29 mouse cellular contexts compared by ENCODE assay signal in the genomic region with DNA sequence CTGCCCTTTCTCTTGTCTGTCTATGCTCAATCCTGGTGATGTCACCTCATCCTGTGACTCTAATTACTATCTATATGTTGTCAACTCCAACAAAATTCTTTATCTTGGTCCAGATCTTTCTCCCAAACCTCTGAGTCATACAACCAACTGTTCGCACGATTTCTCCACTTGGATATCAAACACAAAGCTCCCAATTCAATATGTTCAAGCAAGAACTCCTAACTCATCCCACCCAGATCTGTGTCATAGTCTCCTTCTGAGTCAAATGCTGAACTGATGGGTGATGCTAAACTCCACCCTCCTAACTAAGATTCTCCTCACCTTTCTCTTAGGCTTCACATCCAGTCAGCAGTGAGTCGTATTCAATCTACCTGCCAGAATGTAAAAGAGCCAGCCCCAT.
A peak's percentile ranks its signal among the peaks of the same experiment; 100 is the strongest.
DNase-seq lines count a peak whose midpoint lies in the region; ATAC-seq and TF ChIP-seq lines count a peak whose summit lies in the region.
"Had no signal": no experiment of that assay in that cellular context is flagged by ENCODE, and none has a peak within 500 bp of the region (broad histone marks: within the 10 kb centered on the region; RNA-seq: fewer than 3 reads in every experiment).

No protein-coding gene starts in this region.

- H3K79me2 ChIP-seq in CH12.LX (replicated peaks; ENCODE audit: control insufficient read depth, extremely low read depth, insufficient read depth, poor library complexity, severe bottlenecking), result peaks cover 8% of the 10 kb centered on the region; the same call in 1 of the 2 replicates

- peak overlapping the region; percentile 16; the same call in 1 of the 2 replicates for H3K27ac ChIP-seq in CH12.LX (ENCODE audit: insufficient read depth, low read depth)
- H3K27ac ChIP-seq: embryonic facial prominence, embryonic 13.5 days; forebrain, embryonic 10.5 days; gastrocnemius, adult 2 months; hindbrain, embryonic 15.5 days; kidney, embryonic 15.5 days; liver, embryonic 13.5 days; macrophage had no signal

- in situ Hi-C loops in CH12.LX (cut with MboI; ENCODE audit: low pct_ligation_motif_present, low pct_unique_long_range_greater_than_20kb, low sequenced_read_pairs), result no loop called here

- no peak for TF ChIP-seq RAD21 in CH12.LX (IDR thresholded peaks at IDR 0.05; ENCODE audit: low read depth, low read length)

- H3K9ac ChIP-seq in CH12.LX (ENCODE audit: insufficient read depth, low read depth), result no peak overlapping the region
- H3K9ac ChIP-seq: embryonic facial prominence, embryonic 13.5 days; forebrain, postnatal 0 days; heart, embryonic 12.5 days; hindbrain, embryonic 15.5 days; kidney, embryonic 15.5 days; liver, embryonic 13.5 days; midbrain, embryonic 13.5 days; neural tube, embryonic 13.5 days had no signal

- TF ChIP-seq EP300 in CH12.LX (IDR thresholded peaks at IDR 0.05; ENCODE audit: low read length), result no peak

- TF ChIP-seq CTCF in CH12.LX (conservative IDR thresholded peaks at IDR 0.05 in 1 of 2, IDR thresholded peaks at IDR 0.05 in 1 of 2; ENCODE audit: low read depth in 2 of 2, low read length in 2 of 2), result no peak

- TF ChIP-seq POLR2A in CH12.LX (IDR thresholded peaks at IDR 0.05; ENCODE audit: low read depth, low read length), result no peak

- no peak overlapping the region for H3K4me3 ChIP-seq in CH12.LX (replicated peaks in 1 of 3; ENCODE audit: low read depth in 2 of 3, low read length in 2 of 3, poor library complexity in 1 of 3)
- H3K4me3 ChIP-seq: embryonic facial prominence, embryonic 13.5 days; forebrain, embryonic 10.5 days; gastrocnemius, adult 2 months; heart, embryonic 12.5 days; hindbrain, embryonic 15.5 days; kidney, embryonic 15.5 days; liver, embryonic 13.5 days; midbrain, embryonic 13.5 days; neural tube, embryonic 13.5 days had no signal

- peak; percentile 76 for ATAC-seq in frontal cortex, adult (ENCODE audit: low TSS enrichment)
- ATAC-seq: midbrain, embryonic 13.5 days; Patski had no signal

- peaks cover 3% of the 10 kb centered on the region for H3K9me3 ChIP-seq in CH12.LX (replicated peaks; ENCODE audit: low read length)
- H3K9me3 ChIP-seq: embryonic facial prominence, embryonic 13.5 days; forebrain, embryonic 10.5 days; heart, embryonic 12.5 days; hindbrain, embryonic 15.5 days; kidney, embryonic 15.5 days; liver, embryonic 13.5 days; midbrain, embryonic 13.5 days; neural tube, embryonic 13.5 days had no signal

- H3K36me3 ChIP-seq in CH12.LX (replicated peaks in 1 of 2; ENCODE audit: control insufficient read depth in 1 of 2, insufficient read depth in 1 of 2, low read length in 1 of 2), result peaks cover 0 to 14% of the 10 kb centered on the region in 2 experiments
- H3K36me3 ChIP-seq: embryonic facial prominence, embryonic 13.5 days; forebrain, embryonic 10.5 days; heart, embryonic 12.5 days; hindbrain, embryonic 15.5 days; kidney, embryonic 15.5 days; liver, embryonic 13.5 days; midbrain, embryonic 13.5 days; neural tube, embryonic 13.5 days had no signal

- no peak overlapping the region for H3K4me2 ChIP-seq in CH12.LX (ENCODE audit: insufficient read depth, low read depth, poor library complexity, severe bottlenecking)
- H3K4me2 ChIP-seq: embryonic facial prominence, embryonic 13.5 days; heart, embryonic 12.5 days; hindbrain, embryonic 15.5 days; kidney, embryonic 15.5 days; liver, embryonic 13.5 days; midbrain, embryonic 13.5 days; neural tube, embryonic 13.5 days had no signal

- no peaks in the 10 kb centered on the region for H3K27me3 ChIP-seq in CH12.LX (replicated peaks)
- H3K27me3 ChIP-seq: embryonic facial prominence, embryonic 13.5 days; heart, embryonic 12.5 days; hindbrain, embryonic 15.5 days; kidney, embryonic 15.5 days; liver, embryonic 13.5 days; midbrain, embryonic 13.5 days; neural tube, embryonic 13.5 days had no signal

- no peak for DNase-seq in frontal cortex, postnatal 14 days (ENCODE audit: low spot score in 2 of 2)
- DNase-seq in layer of hippocampus, adult 9-11 months, result peak; percentile 35
- DNase-seq in layer of hippocampus, postnatal 14 days (ENCODE audit: low spot score in 2 of 2), result no peak
- DNase-seq in CH12.LX (ENCODE audit: extremely low read depth), result no peak
- DNase-seq in right cerebral cortex, postnatal 25 days, result peak; percentile 24
- no peak for DNase-seq in retina, postnatal 1 day
- DNase-seq: adrenal gland, postnatal 14 days; cerebellum, adult 11-12 months; gastrocnemius, adult 2 months; gastrocnemius, postnatal 36 days; heart, adult 18-20 months; kidney, adult 18-20 months; kidney, postnatal 25 days; left cerebral cortex, postnatal 4 days; liver, embryonic 13.5 days; lung, adult 2 months; lung, postnatal 10 days; spleen, adult 18-20 months had no signal

- peaks cover 25 to 49% of the 10 kb centered on the region in 2 experiments for H3K4me1 ChIP-seq in CH12.LX (ENCODE audit: control insufficient read depth in 1 of 2, insufficient read depth in 2 of 2)
- H3K4me1 ChIP-seq: embryonic facial prominence, embryonic 13.5 days; kidney, embryonic 15.5 days; liver, embryonic 13.5 days; neural tube, embryonic 13.5 days had no signal

- dilution Hi-C loops in CH12.LX (cut with MboI; ENCODE audit: extremely low pct_ligation_motif_present, extremely low pct_unique_long_range_greater_than_20kb, low sequenced_read_pairs), result no loop called here

TF ChIP-seq in CH12.LX, 34 proteins besides CTCF, POLR2A, EP300 and RAD21:
- TF ChIP-seq MYC (IDR thresholded peaks at IDR 0.05; ENCODE audit: low read depth, low read length) (no peak), ZC3H11A (IDR thresholded peaks at IDR 0.05; ENCODE audit: low read depth, low read length) (no peak), MAZ (IDR thresholded peaks at IDR 0.05; ENCODE audit: low read depth, low read length) (no peak), SMC3 (IDR thresholded peaks at IDR 0.05; ENCODE audit: low read depth, low read length) (no peak), PAX5 (IDR thresholded peaks at IDR 0.05; ENCODE audit: low read length) (no peak), POLR2AphosphoS2 (IDR thresholded peaks at IDR 0.05; ENCODE audit: low read depth, low read length) (no peak), MAFK (IDR thresholded peaks at IDR 0.05; ENCODE audit: insufficient replicate concordance, low read length) (no peak)

Comparison
In these comparisons a context has a peak if more than half of its experiments do, and no peak if none do; other contexts are left out.
1. DNase-seq: peak in layer of hippocampus, adult 9-11 months (single experiment) and right cerebral cortex, postnatal 25 days (single experiment); none in frontal cortex, postnatal 14 days (0 of 2), layer of hippocampus, postnatal 14 days (0 of 2), CH12.LX (single experiment) and retina, postnatal 1 day (single experiment).